Mouse (Mus musculus) liver, adult 2 months (tissue): ENCODE data around the gene Sgsm1. TPM values are rescaled to one million over a fixed set of nuclear protein-coding genes. Genes with fewer than 3 reads are reported as not detected.
"Not testable (repeated sequence)": the region's sequence is repeated elsewhere in the genome, so short reads cannot be mapped to it uniquely, and the experiment has no call there.

Source experiments
- DNase-seq: peaks from one replicate; pipeline ENCODE4 v3.0.0-alpha.2; 2011; ENCODE audit warnings: low read depth, low spot score; ENCODE audit errors: extremely low read depth
- H3K27ac ChIP-seq: fragments of 200-500 bp; replicated peaks from 2 replicates; pipeline ENCODE4 v1.5.1; 2012; ENCODE audit warnings: low read depth, mild to moderate bottlenecking, control low read depth, inconsistent platforms, low read length; ENCODE audit not compliant: insufficient read depth
- H3K27me3 ChIP-seq: fragments of 200-500 bp; 2 replicates; pipeline ENCODE4 v1.6.1; 2012; ENCODE audit warnings: mild to moderate bottlenecking, moderate library complexity, low read length, inconsistent platforms; ENCODE audit not compliant: control insufficient read depth, insufficient read depth
- H3K36me3 ChIP-seq: fragments of 200-500 bp; 2 replicates; pipeline ENCODE4 v1.6.1; 2012; ENCODE audit warnings: low read length, inconsistent platforms; ENCODE audit not compliant: control insufficient read depth, insufficient read depth
- H3K4me1 ChIP-seq: fragments of 200-500 bp; 2 replicates; pipeline ENCODE4 v1.6.1; 2011; ENCODE audit warnings: low read length; ENCODE audit not compliant: control insufficient read depth, insufficient read depth
- H3K4me3 ChIP-seq: fragments of 200-500 bp; 2 replicates; pipeline ENCODE4 v1.5.1; 2011; ENCODE audit warnings: low read depth, mild to moderate bottlenecking, control low read depth, low read length, moderate library complexity; ENCODE audit not compliant: insufficient read depth
- H3K79me2 ChIP-seq: fragments of 200-500 bp; 2 replicates; pipeline ENCODE4 v1.6.1; 2012; ENCODE audit warnings: inconsistent platforms, mild to moderate bottlenecking, low read length, moderate library complexity; ENCODE audit not compliant: control insufficient read depth, insufficient read depth
- H3K9ac ChIP-seq: fragments of 200-500 bp; 2 replicates; pipeline ENCODE4 v1.6.1; 2012; ENCODE audit warnings: low read depth, mild to moderate bottlenecking, control low read depth, inconsistent platforms, low read length
- CTCF ChIP-seq: fragments of 200-500 bp; IDR thresholded peaks from 2 replicates; pipeline ENCODE4 v1.5.1; 2011; ENCODE audit warnings: low read depth, low read length, control low read depth
- POLR2A ChIP-seq: fragments of 200-500 bp; IDR thresholded peaks from 2 replicates; pipeline ENCODE4 v1.6.1; 2011; ENCODE audit warnings: low read length, control low read depth; ENCODE audit not compliant: insufficient read depth; ENCODE audit errors: extremely low read depth
- WGBS: fragments of 180-500 bp; shearing (Covaris S2); methylation state at CpG from one replicate; pipeline ENCODE4 v1.1.7; 2018; 5-methylcytosine and 5-hydroxymethylcytosine counted together
- polyA plus RNA-seq: library from polyadenylated mRNA; depleted of rRNA; stranded (reverse); fragments of >200 nt; gene quantifications from 2 replicates; pipeline ENCODE4 v1.2.3, GENCODE M21; 2012
- total RNA-seq: library from RNA; depleted of rRNA; stranded (reverse); fragments of >200 nt; gene quantifications from 2 replicates; pipeline ENCODE4 v1.2.3, GENCODE M21; 2014

Sgsm1 gene
- total and polyA plus RNA-seq, 2 experiments: 1.5 to 5.1 TPM

GRCm38 (mm10) chr5:113351768-113352167, 41.2 kb upstream of the Sgsm1 start:
- Histone ChIP-seq H3K4me1 (no peaks in the 10 kb centered on the region), H3K9ac (no peak overlapping the region), H3K4me3 (no peak overlapping the region), H3K79me2 (no peaks in the 10 kb centered on the region), H3K27me3 (no peaks in the 10 kb centered on the region; the same call in 1 of the 2 replicates), H3K27ac (no peak overlapping the region), H3K36me3 (no peaks in the 10 kb centered on the region)
- TF ChIP-seq CTCF (no peak), POLR2A (no peak)
- no peak for DNase-seq
- WGBS: 75% methylated on average over 3 of the region's 3 CpGs

- no peaks in the 10 kb centered on the region for H3K36me3 ChIP-seq
- TF ChIP-seq CTCF (no peak), POLR2A (no peak)
- DNase-seq: no peak
- no peak overlapping the region for H3K27ac ChIP-seq
- peaks cover 4% of the 10 kb centered on the region; the same call in 1 of the 2 replicates for H3K27me3 ChIP-seq
- WGBS: 36% methylated on average over 7 of the region's 7 CpGs
- no peak overlapping the region for H3K4me3 ChIP-seq
- H3K4me1 ChIP-seq: no peaks in the 10 kb centered on the region
- H3K9ac ChIP-seq: no peak overlapping the region
- H3K79me2 ChIP-seq: no peaks in the 10 kb centered on the region
These were observed 39.2 kb upstream of the Sgsm1 start for GRCm38 (mm10) chr5:113349810-113350209.

GRCm38 (mm10) chr5:113349226-113349625, 38.6 kb upstream of the Sgsm1 start:
- no peak overlapping the region for H3K9ac ChIP-seq
- TF ChIP-seq POLR2A: no peak
- no peak for TF ChIP-seq CTCF
- H3K36me3 ChIP-seq: no peaks in the 10 kb centered on the region
- DNase-seq: no peak
- H3K79me2 ChIP-seq: no peaks in the 10 kb centered on the region
- no peak overlapping the region for H3K4me3 ChIP-seq
- peaks cover 7% of the 10 kb centered on the region; the same call in 1 of the 2 replicates for H3K27me3 ChIP-seq
- 9% methylated on average over 7 of the region's 7 CpGs for WGBS
- H3K27ac ChIP-seq: no peak overlapping the region
- H3K4me1 ChIP-seq: no peaks in the 10 kb centered on the region

GRCm38 (mm10) chr5:113348597-113348996, 38.0 kb upstream of the Sgsm1 start:
- Histone ChIP-seq H3K4me3 (no peak overlapping the region), H3K27ac (no peak overlapping the region), H3K79me2 (no peaks in the 10 kb centered on the region), H3K9ac (no peak overlapping the region), H3K27me3 (peaks cover 7% of the 10 kb centered on the region; the same call in 1 of the 2 replicates), H3K36me3 (no peaks in the 10 kb centered on the region), H3K4me1 (no peaks in the 10 kb centered on the region)
- TF ChIP-seq POLR2A (no peak), CTCF (peak; percentile 14; the same call in 1 of the 2 replicates)
- whole genome bisulfite sequencing: 30% methylated on average over 13 of the region's 13 CpGs
- DNase-seq: no peak

GRCm38 (mm10) chr5:113347593-113347992, 37.0 kb upstream of the Sgsm1 start:
- DNase-seq: no peak
- peaks cover 7% of the 10 kb centered on the region; the same call in 1 of the 2 replicates for H3K27me3 ChIP-seq
- no peak overlapping the region for H3K4me3 ChIP-seq
- H3K27ac ChIP-seq: no peak overlapping the region
- 36% methylated on average over 12 of the region's 12 CpGs for WGBS
- no peaks in the 10 kb centered on the region for H3K79me2 ChIP-seq
- no peak overlapping the region for H3K9ac ChIP-seq
- H3K36me3 ChIP-seq: no peaks in the 10 kb centered on the region
- TF ChIP-seq CTCF (no peak), POLR2A (no peak)
- H3K4me1 ChIP-seq: no peaks in the 10 kb centered on the region

GRCm38 (mm10) chr5:113346651-113347050, 36.1 kb upstream of the Sgsm1 start:
- not testable (repeated sequence) for H3K79me2 ChIP-seq, H3K27ac ChIP-seq, H3K27me3 ChIP-seq, H3K36me3 ChIP-seq, H3K4me1 ChIP-seq, H3K4me3 ChIP-seq, DNase-seq, H3K9ac ChIP-seq
- 37% methylated on average over 6 of the region's 6 CpGs for WGBS
